Mouse (Mus musculus): ENCODE data around the gene Car7.

- TF ChIP-seq CTCF (IDR thresholded peaks at IDR 0.05; ENCODE audit: low read depth), result no peak
- no peak for TF ChIP-seq EP300 (optimal IDR thresholded peaks at IDR 0.05)
Measured at GRCm38 (mm10) chr8:104590284-104590683, 55.8 kb downstream of the Car7 start.
